Mouse (Mus musculus) thymus, adult 2 months (tissue): ENCODE results near the gene Serpina16.

Source experiments
- CTCF ChIP-seq: fragments of 200-500 bp; IDR thresholded peaks from 2 replicates; pipeline ENCODE4 v1.5.1; 2012; ENCODE audit warnings: mild to moderate bottlenecking, control low read depth, low read length, moderate library complexity, borderline replicate concordance; ENCODE audit not compliant: control insufficient read depth, poor library complexity, insufficient read depth; ENCODE audit errors: extremely low read depth
- POLR2A ChIP-seq: fragments of 200-500 bp; IDR thresholded peaks from 2 replicates; pipeline ENCODE4 v1.6.1; 2012; ENCODE audit warnings: mild to moderate bottlenecking, low read length, control low read depth, moderate library complexity; ENCODE audit not compliant: control insufficient read depth, poor library complexity, insufficient read depth; ENCODE audit errors: extremely low read depth

GRCm38 (mm10) chr12:103656848-103657626 is 18.9 kb downstream of the Serpina16 start, which contains the start of gene Serpina6:
- TF ChIP-seq POLR2A (no peak), CTCF (no peak)
